Mouse (Mus musculus): ENCODE data around the gene Bcor. TPM values are rescaled to one million over a fixed set of nuclear protein-coding genes. Genes with fewer than 3 reads are reported as not detected.

Bcor gene
- 10 to 100 TPM; 24.2 to 26.1 TPM for polyA plus RNA-seq (2017; shearing (Covaris generic))

DNA sequence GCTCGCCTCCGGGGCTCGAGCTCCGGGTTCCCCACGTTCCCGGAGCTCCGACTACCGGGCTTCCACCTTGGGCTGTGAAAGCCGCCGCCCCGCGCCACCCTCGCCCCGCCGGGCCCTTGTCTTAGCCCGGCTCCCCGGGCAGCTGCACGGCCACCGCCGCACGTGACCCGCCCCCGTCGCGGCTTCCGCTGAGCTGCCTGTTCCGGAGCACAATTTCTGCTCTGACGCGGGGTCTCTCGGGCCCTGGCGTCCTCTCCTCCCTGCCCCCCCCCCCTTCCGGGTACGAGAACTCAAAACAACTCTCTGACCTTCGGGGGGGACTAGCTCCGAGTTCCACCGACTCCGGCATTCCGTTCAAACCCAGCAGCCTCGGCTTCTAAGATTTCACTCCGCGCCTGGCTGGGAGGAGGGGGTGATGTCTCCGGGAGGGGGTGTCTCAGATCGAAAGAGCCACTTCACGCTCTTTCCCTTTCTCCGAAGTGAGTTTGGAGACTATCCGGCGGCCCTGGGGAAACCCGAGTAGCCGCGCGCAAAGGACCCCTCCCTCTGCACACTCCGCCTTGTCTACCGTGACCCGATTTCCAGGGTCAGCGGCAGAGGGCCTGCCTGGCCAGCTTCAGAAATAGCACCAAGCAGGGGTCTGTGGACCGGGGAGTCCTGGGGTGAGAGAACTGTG, at the start of gene Bcor:
Gene Bcor, minus strand, starts transcription at position 375 of the 676 bp plus-strand sequence.
- ATAC-seq, result peak; percentile 30

DNA sequence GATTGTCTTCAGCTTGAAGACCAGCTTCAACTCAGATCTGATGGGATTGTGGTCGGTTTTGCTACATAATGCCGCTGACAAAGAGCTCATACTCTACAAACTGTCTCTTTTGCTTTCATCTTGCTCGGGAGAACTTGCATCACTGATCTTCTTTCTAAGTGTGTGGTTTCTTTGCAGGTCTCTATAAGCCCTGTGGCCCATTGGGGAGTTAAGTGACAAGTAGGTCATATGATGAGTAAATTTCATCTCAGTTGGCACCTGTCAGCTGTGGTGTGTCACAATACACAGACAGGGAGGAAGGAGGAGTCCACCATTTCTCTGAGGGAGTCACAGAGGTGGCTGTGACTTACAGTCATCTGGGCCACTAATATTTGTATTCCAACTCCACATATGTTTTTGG, 42.8 kb upstream of the Bcor start:
- no peak for ATAC-seq

DNA sequence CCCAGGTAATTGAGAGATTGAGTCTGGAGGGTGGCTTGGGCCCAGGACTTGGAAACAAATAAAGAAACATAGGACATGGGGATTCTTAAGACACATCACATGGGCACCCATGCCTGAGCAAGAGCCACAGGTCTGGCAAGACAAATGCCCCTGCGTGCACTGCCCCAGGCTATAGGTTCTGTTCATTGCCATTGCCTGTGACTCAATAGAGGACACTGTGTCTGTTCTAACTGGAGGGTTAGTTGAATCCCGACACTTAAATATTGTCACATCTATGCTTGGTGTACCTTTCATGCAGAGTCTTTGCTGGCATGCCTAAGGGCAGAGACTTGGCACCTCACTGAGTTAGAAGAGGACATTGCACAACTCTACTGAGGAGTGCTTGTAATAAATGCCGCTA, 41.0 kb upstream of the Bcor start:
- no peak for ATAC-seq

DNA sequence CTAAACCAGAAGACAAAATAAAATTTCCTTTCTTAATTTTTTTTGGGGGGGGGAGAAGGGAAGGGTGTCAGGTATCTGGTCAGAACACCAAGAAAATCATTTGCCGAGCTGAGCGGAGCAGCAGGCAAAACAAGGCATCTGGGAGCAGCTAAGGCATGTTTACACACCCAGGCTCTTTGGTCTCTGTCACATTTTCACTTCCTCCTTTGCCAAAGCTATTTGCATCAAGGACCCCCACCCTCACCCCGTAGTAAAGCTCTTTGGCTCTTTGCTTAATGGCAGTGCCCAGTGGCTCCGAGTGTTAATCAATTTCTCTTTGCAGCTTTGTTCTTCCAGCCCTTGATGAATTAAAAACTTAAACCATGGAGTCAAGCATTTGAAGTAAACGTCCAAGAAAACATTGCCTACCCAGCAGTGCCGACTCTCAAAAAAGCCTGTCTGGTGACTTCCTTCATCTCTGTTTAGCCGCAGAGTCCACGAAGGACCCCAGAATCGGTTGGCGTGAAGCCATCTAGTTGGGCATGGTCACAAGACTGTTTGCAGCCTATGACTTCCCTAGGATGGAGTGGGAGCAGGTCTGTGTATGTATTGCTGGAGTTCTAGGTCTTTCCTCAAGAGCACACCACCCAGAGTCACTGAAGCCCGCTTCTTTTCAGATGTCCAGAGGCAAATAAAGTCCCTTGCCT, 35.2 kb upstream of the Bcor start:
- no peak for ATAC-seq

DNA sequence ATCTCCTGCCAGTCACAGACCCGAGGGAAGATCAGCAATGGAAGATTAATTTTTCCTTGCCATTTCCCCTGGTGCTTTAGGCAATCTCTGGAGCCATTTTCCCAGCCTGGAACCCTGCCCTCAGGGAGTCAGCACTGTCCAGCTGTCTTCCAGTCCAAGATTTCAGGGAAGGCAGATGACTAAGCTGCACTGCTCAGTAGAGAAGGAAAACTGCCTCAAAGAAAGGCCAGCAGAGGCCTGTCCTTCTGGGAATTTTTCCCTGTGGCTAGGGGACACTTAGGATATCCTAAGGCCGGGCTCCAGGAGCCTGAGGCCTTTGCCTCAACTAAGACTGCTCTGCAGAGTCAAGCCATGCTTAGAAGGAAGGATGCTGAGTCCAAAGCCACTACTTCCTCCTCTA, 32.2 kb upstream of the Bcor start:
- ATAC-seq, result no peak

DNA sequence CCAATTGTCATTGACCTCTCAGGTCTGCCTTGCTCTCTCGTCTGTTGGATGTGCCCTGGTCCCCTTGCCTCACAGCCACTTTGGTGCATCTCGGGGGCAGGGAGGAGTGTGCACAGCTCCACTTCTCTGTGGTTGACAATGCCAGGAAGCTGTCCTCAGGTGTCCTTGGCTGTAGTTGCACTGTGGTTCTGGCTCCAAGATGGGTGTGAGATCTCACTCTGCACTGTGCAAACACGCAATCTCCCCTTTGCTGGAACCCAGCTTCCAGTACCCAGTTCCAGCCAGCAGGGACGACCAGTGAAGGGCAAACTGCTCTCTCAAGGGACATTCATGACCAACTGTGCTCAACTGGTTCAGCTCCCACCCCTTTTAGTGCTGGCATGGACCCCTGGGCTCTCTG, 29.4 kb upstream of the Bcor start:
- no peak for ATAC-seq

DNA sequence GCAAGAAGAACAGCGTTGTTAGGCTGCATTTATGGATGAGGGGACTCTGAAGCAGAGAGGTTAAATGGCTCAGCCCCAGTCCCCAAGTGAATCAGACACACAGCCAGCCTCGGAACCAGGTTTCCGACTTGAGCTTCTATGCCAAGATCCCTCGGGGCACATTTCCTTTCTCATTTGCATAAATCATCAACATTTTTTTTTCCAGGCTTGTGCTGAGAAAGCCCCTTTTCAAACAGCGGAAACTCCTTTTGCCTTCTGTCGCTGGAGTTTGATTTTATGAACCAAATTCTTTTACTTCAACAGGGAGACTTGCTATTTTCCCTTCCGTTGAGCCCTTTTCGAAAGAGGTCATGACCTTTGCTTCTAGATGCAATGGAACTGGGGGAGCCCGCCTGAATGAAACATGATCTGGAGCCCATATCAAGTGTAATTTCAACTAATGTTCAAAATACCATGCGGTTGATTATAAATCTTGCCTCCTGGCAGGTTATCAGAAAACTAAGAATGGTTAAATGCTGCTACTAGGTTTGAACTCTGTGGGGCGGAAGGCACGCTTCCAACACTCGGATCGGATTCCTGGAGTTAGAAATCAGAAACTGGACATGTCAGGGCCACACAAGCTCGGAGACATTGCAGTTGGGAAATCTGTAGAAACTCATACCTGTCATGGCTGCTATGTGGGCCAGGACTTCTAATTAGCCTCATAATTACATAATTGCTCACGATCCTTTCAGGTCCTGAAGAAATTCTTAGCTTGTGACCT, 15.2 kb upstream of the Bcor start:
- ATAC-seq, result peak; percentile 86

DNA sequence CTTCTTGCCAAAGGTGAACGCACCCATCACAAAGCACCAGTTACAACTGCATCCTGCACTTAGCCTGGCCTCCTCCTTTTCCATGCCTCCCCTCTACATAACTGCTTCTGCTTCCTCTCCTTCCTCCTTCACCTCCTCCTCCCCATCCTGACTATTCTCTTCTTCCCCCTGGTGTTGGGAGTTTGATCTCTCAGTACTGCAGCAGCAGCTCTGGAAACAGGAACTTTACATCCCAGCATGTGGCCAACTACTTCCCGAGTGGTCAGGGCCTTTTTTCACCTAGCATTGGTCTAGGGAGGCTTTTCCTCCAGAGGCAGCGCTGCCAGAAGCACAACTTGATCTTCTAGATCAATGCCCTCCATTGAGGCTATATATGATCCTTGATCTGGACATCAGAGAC, 10.0 kb upstream of the Bcor start:
- no peak for ATAC-seq

DNA sequence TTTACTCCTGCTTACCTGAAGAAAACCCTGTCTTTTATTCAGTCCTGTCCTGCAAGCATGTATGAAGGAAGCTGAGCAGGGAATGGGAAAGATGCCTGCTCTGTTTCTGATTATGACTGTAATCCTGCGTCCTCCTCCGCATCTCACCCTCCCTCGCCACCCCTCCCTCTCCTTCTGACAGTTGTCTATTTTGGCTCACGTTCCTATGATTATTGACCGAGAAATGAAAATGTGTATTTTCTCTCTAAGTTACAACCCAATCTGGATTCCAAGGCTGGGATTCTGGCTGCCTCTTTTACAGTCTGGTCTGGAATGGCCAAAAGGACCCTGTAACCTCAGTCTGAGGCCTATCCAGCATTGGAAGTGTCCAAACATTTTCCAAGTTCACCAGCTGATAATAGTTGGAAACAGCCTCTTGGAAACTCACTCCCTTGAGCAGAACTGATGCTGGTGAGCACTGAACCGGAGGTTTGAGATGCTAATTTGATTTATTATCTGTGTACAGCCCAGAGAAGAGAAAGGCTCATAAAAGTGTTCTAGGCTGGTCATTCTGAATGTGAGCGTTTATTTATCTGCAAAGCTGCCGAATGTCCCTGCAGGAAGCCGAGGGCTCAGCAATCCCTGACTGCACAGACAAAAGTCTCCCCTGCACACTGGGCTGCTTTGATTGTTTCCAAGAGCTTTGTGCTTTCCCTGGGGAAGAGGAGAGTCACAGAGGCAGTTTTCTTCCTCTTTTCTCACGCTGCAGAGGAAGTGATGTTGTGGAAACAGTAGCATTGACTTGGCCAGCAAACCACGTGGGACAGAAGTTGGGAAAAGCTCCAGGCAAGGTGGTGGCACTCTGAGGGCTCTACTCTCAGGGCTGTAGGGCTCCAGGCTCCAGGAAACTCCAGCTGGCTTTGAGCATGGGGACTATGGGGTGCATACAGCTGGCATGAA, 4.7 kb upstream of the Bcor start:
- no peak for ATAC-seq

DNA sequence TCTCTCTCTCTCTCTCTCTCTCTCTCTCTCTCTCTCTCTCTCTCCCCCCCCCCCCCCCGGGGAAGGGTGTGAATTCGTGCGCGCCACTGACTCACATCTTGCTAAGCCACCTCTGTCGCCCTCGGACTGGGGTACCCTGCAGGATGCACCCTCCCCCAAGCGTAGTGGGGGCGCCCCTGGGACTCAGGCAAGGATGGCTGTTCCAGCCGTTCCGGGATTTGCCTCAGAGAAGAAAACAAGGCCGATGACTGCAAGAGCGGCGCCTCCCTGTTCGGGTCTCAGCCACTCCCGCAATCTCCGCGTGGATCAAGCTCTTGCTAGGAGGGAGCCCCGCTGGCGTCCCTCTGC, 647 bp downstream of the Bcor start:
- ATAC-seq, result peak; percentile 12

DNA sequence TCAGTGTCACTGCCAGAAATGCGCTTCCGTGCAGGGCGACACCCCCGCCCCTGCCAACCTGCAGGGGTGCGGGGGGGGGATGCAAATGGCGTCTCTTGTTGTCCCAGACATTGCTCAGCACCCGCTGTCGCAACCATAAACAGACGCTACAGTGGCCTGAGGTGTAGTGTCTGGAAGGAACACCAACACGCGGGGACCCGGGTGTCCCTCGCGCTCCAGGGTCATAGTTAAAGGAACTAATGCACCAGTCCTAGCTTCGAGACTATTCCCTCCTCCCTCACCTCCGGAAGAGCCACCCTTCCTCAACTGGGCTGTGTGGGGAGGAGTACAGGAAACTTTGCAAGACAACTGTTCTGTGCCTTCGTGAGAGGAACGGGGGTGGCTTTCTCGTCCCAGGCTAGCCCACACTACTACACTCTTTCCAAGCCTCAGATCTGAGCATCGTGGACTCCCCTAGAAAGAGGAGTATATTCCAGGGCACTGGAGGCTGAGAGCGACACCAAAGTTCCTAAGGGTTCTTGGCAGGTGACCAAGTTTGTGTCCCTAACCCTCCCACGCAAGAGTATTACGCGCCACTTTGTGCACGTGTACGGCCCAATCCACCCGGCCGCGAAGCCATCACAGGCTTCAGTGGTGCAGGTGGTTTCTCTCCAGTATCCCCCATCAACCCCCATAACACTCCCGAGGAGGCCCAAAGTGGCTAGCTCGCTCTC, 1.2 kb downstream of the Bcor start:
- peak; percentile 69 for ATAC-seq

DNA sequence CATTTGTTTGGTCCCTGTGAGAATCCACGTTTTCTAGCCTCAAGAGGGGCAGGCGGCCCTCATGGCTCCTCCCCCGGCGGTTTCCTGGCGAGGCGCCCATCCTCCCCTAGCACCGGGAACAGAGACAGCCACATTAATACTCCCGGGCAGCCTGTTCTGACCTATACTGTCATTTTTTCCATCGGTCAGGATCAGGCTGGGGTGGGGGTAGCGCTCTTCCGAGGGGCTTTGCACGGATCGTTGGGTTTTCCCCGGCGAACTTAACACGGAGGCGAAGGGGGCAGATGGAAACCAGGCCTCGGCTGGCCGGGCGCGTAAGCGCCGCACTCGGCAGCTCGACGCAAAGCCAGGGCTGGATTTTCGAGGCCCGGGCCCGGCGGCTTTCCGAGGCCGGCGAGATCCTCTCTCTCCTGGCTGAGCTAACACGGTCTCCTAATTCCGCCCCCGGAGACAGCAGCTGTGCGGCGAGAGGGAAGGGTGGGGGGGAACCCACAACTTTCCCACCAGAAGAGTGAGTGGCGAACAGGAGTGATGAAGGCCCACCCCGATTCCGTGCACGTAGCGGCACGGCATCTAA, 1.8 kb downstream of the Bcor start:
- peak; percentile 14 for ATAC-seq

DNA sequence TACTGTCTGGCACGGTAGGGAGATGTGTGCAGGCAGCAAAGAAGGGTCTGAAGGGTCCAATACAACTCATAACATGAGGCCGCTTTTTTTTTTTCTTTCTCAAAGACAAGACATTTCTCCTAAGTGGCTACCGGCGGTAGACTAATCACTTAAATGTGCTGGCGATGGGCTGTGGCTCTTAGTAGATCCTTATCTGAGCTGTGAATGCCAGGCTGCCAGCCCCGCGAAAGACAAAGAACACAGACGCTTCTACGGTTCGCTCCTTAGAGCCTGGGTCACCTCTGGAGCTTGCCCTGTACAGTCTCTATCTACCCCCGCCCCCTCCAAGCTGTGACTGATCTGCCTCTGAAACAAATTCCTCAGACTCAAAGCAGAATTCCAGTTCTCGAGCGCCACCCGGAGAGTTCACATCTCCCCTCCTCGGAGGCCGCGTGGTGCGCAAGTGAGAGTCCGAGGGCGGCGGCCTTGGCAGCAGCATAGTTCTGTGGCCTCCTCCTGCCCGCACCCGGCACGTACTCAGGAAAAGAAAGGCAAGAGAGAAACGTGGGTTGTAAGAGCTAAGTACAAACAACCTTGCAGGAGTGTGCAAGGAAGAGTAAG, 2.7 kb downstream of the Bcor start:
- ATAC-seq, result no peak

DNA sequence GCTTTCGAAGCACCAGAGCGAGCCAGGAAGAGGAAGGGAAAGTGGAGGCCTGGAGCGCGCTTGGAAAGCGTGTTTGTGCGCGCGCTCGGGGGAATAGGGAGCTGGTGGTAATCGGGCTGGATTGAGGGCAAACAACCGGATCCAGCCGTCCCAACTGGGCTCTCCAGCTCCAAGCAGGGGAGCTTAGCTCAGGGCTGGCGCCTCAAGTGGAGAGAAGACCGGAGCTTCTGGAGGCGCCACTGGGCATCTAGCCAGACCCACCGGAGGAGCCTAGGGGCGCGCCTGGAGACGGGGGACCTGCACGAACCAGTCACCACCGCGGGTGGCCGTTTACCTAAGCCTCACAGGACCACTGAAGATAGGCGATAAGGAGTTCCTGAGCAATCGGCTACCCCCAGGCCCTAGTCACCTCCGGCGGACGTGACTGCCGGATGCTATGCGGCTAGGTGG, 4.3 kb downstream of the Bcor start:
- ATAC-seq, result no peak

DNA sequence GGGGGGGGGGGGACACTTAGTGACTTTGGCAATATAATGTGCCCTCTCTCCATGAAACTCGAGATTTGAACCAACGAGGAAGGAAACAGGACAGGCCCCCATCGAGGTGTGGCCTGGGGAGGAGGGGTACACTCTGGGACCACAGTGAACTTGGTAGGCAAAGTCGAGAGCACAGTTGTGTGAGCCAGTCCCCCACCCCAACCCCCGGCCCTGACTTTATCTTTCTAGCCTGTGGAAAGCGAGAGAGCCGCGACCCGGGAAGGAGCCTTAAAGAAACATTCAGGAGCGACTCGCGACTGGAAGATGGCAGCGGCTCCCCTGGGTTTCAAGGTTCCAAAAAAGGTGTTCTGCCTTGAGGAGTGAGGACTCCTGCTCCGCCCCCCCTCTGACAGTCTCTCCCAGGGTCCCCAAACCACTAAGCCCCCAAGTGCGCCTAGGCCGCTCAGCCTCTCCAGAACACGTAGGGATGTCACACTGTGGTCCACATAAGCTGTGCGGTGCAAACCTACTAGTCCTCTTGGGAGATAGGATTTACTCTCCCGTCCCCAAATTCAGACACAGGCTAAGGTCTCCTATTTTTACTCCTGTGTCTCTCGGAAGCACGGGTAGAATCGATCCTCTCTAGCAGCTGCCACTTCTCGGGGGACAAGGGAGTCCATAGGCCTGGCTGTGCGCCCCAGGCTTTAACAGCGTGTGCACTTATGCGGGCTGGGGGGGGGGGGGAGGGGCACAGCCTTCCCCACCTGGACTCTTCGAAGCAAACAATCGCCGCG, 4.9 kb downstream of the Bcor start:
- no peak for ATAC-seq

DNA sequence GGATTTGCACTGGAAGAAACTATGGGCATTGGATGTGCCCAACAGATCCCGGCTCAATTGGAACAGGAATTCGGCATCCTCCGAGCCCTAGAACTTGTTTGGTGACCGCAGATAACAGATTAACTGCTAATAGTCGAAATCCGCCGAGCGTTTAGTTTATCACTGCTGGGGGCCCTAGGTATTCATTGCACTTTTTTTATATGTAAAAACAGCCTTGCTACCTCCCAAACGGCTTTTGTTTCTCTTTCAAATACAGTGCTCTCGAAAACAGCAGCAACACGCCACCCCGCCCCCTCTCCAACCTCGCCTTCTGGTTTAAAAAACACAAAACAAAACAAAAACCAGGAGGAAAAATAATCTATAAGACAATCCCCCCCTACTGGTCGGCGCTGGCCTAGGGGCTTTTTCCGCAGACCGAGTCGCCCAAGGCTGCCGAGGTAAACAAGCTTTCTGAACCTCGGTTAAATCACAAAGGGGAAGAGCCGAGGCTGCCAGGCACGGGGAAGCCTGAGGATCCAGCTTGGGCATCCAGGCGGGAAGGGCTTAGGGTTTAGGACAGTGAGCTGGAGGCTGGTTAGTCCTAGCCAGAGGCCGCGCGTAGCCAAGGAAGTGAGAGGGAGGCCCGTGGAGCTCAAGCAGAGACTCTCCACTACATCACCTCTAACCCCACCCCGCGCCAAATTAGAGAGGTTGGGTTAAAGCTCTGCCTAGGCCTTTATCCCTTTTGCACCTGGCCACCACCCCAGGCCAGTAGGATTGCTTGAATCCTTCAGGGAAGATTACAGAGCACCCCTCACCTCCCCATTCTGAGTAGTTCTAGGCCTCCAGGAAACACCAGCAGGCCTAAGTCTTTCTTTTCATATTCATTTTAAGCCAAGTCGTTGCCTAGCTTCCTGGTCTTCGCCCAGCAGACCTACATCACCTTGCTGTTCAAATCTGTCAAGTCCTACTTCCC, 6.7 kb downstream of the Bcor start:
- peak; percentile 32 for ATAC-seq

DNA sequence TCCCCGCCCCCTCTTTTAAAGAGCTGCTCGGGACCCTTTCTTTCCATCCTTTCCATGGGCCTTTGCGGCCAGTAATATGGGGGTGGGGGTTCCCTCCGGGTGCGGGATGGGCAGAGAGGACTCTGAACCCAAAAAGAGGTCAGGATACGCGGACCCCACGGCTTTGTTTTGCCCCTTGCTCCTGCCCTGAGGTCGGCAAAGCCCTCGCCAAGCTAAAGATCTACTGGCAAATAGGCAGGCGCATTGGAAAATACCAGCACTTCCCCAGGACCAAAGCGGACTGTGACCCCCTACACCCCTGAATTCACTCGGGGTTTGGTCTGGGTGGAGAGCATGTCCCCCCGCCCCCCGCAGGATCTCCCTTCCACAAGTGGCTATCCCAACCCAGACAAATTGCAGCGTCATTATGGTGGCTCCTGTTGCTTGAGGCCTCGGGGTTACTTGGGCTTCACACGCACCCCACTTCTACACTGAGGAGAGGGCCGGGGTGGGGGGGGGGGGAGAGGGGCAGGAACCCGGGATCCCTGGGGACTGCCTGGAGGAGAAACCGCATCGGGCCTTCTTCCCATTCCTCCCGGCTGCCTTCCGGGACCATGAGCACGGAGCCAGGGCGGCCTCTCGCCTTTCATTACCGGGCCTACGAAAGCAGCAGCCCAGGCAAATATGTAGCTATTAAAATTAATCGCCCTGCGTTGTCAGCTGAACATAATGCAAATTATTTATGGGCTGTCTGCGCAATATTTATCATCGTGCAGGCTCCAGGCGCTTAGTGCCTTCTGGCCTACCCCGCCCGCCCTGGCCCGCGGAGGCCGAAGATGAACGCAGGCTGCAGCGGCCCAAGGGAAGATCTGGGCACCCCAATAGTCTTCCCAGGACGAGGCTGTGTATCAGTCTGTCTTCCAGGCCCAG, 7.9 kb downstream of the Bcor start:
- ATAC-seq, result no peak

All from CD4-positive, CD25-positive, alpha-beta regulatory T cell, adult 4 months (primary cell).